ENCODE assay signal across 21 mouse cellular contexts in the genomic region with DNA sequence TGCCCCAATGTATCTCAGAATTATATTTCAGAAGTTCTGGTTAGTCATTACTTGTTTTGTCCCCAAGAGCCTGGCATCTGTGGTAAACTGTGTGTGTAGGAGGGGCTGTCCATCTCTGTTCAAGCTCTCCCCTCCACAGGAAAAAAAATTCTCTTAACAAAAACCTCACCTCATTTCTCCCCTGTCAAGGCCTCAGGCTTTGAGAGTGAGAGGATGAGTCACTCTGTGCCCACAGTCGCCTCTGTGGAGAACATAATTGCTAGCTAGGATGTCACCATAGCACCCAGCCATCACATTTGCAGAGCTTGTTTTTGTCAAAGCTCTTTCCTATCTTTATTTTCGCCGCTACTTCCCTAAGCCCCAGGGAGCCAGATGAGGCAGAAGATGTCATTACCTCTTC.
DNase-seq lines count a peak whose midpoint lies in the region; TF ChIP-seq lines count a peak whose summit lies in the region.
"Had no signal": no experiment of that assay in that cellular context is flagged by ENCODE, and none has a peak within 500 bp of the region (broad histone marks: within the 10 kb centered on the region; RNA-seq: fewer than 3 reads in every experiment).

No protein-coding gene starts in this region.

- H3K9me3 ChIP-seq in hindbrain, embryonic 10.5 days, result no peaks in the 10 kb centered on the region
- H3K9me3 ChIP-seq: limb, embryonic 15.5 days had no signal

- DNase-seq in right cerebral cortex, adult 18-20 months, result peak; percentile 18
- DNase-seq in right cerebral cortex, postnatal 10 days (ENCODE audit: low spot score in 2 of 2), result no peak
- peak; percentile 11 for DNase-seq in MN1 (ENCODE audit: low spot score)
- peak; percentile 46 for DNase-seq in induced T-regulatory cell, adult 2 months (ENCODE audit: low read depth)
- no peak for DNase-seq in cerebellum, postnatal 36 days
- DNase-seq in hindbrain, embryonic 10.5 days (ENCODE audit: low spot score), result no peak
- no peak for DNase-seq in layer of hippocampus, adult 2 months (ENCODE audit: low spot score in 2 of 2)
- DNase-seq: adrenal gland, postnatal 14 days; cerebellum, adult 11 months; cerebellum, postnatal 14 days; embryo, embryonic 11 days; gastrocnemius, postnatal 14 days; heart, adult 2 months; heart, postnatal 4 days; kidney, adult 2 months; kidney, postnatal 10 days; lung, postnatal 14 days; midbrain, embryonic 14.5 days; thymus, postnatal 25 days had no signal

- no peaks in the 10 kb centered on the region for H3K36me3 ChIP-seq in hindbrain, embryonic 10.5 days
- H3K36me3 ChIP-seq: limb, embryonic 15.5 days had no signal

- no peak for TF ChIP-seq CTCF in layer of hippocampus, adult 2 months (conservative IDR thresholded peaks at IDR 0.05)

- H3K4me1 ChIP-seq in hindbrain, embryonic 10.5 days (replicated peaks), result no peaks in the 10 kb centered on the region
- H3K4me1 ChIP-seq: limb, embryonic 15.5 days had no signal

- WGBS in hindbrain, embryonic 10.5 days, result 75% methylated on average over 3 of the region's 3 CpGs

- no peak overlapping the region for H3K4me3 ChIP-seq in hindbrain, embryonic 10.5 days
- H3K4me3 ChIP-seq in layer of hippocampus, adult 2 months, result no peak overlapping the region
- H3K4me3 ChIP-seq: heart, adult 2 months; limb, embryonic 15.5 days had no signal

- 0 out of 2 replicates have a peak, but pooled peaks cover 3% of the 10 kb centered on the region for H3K27me3 ChIP-seq in hindbrain, embryonic 10.5 days (ENCODE audit: insufficient read depth, poor library complexity, severe bottlenecking)
- H3K27me3 ChIP-seq: limb, embryonic 15.5 days had no signal

- H3K27ac ChIP-seq in hindbrain, embryonic 10.5 days, result no peak overlapping the region
- no peak overlapping the region for H3K27ac ChIP-seq in layer of hippocampus, adult 2 months
- H3K27ac ChIP-seq: hindbrain, postnatal 0 days; limb, embryonic 15.5 days had no signal

Comparison
In these comparisons a context has a peak if more than half of its experiments do, and no peak if none do; other contexts are left out.
1. DNase-seq: peak in right cerebral cortex, adult 18-20 months (single experiment), MN1 (single experiment) and induced T-regulatory cell, adult 2 months (single experiment); none in right cerebral cortex, postnatal 10 days (0 of 2), cerebellum, postnatal 36 days (0 of 2), hindbrain, embryonic 10.5 days (single experiment) and layer of hippocampus, adult 2 months (0 of 2).